Mouse (Mus musculus): ENCODE measurements around the gene Atxn7. TPM values are rescaled to one million over a fixed set of nuclear protein-coding genes. Genes with fewer than 3 reads are reported as not detected.

Gene Atxn7
- polyA plus RNA-seq, 1 experiment from 2014 or later, result 3.5 TPM

DNA sequence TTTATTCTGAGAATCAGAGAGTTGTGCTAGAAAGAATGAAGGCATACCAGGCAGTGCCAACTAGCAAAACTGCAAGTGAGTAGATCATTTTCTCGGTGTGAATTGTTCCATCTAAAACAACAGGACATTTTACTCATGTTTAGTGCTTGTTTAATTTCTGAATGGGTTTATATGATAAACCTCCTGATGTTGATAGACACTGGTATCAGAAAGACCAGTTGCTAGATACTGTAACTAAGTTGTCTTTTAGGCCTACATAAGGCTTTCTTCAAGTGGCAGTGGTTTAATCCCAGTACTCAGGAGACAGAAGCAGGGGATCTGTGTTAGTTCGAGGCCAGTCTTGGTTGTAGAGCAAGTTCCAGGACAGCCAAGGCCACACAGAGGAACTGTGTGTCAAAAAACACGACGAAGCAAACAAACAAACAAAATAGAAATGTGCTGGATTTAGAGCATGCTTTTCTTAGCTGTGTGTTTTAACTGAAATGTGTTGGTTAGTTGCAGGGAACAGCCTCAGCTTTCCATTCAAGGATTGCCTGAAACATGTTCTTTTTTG, 125.5 kb downstream of the Atxn7 start:
- 83% methylated on average over 4 of the region's 4 CpGs for WGBS
- H3K4me3 ChIP-seq (ENCODE audit: low read depth, low read length), result no peak overlapping the region
- H3K4me2 ChIP-seq (ENCODE audit: low read length), result no peak overlapping the region
- DNase-seq (ENCODE audit: low spot score) (no peak), ATAC-seq (no peak)
- H3K36me3 ChIP-seq (ENCODE audit: control insufficient read depth, insufficient read depth, low read length), result peaks cover 27% of the 10 kb centered on the region
- no peak overlapping the region for H3K9ac ChIP-seq (ENCODE audit: low read length)
- H3K27ac ChIP-seq (ENCODE audit: low read depth, low read length), result no peak overlapping the region
- H3K4me1 ChIP-seq (ENCODE audit: control insufficient read depth, insufficient read depth, low read length), result no peaks in the 10 kb centered on the region
- no peaks in the 10 kb centered on the region for H3K27me3 ChIP-seq (replicated peaks; ENCODE audit: control insufficient read depth, insufficient read depth, low read length)
- no peaks in the 10 kb centered on the region for H3K9me3 ChIP-seq (replicated peaks; ENCODE audit: control insufficient read depth, low read length)

DNA sequence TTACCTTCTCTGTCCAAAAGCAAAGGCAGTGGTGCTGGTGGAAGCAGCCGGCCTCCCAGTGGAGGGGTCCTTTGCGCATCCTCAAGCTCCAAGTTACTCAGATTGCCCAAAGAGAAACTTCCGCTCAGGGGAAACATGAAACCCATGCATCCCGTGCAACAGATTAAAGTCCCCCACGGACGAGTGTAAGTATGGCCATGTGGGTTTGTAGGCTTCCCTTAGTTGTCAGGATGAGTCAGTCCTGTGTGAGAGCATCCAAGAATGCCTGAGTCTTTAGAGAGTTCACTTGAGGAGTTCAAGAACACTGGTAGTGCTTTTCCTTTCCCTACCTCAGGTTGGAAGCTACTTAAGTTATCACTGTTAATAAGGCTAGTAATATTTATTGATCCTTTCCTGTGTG, 126.1 kb downstream of the Atxn7 start:
- Histone ChIP-seq H3K27ac (ENCODE audit: low read depth, low read length) (no peak overlapping the region), H3K4me3 (ENCODE audit: low read depth, low read length) (no peak overlapping the region), H3K27me3 (replicated peaks; ENCODE audit: control insufficient read depth, insufficient read depth, low read length) (no peaks in the 10 kb centered on the region), H3K9me3 (replicated peaks; ENCODE audit: control insufficient read depth, low read length) (no peaks in the 10 kb centered on the region), H3K4me2 (ENCODE audit: low read length) (no peak overlapping the region), H3K4me1 (ENCODE audit: control insufficient read depth, insufficient read depth, low read length) (no peaks in the 10 kb centered on the region), H3K36me3 (ENCODE audit: control insufficient read depth, insufficient read depth, low read length) (peaks cover 29% of the 10 kb centered on the region), H3K9ac (ENCODE audit: low read length) (no peak overlapping the region)
- ATAC-seq (no peak), DNase-seq (ENCODE audit: low spot score) (no peak)
- 92% methylated on average over 6 of the region's 6 CpGs for WGBS

- H3K27ac ChIP-seq (ENCODE audit: low read depth, low read length), result no peak overlapping the region
Measured at GRCm38 (mm10) chr14:14088016-14088791, 127.0 kb downstream of the Atxn7 start.

DNA sequence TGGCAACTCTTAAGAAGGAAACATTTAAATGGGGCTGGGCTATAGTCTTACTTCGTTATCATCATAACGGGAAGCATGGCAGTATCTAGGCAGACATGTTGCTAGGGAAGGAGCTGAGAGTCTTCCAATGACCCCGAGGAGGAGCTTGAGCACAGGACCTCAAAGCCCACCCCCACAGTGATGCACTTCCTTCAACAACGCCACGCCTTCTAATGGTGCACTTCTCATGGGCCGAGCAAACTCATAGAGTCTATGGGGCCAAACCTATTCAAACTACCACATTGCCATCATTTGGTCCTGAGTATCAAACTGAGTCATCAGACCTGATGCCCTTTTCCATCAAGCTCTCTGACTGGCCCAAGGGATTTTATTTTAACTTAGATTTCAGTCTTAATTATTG, 129.3 kb downstream of the Atxn7 start:
- Histone ChIP-seq H3K9me3 (replicated peaks; ENCODE audit: control insufficient read depth, low read length) (no peaks in the 10 kb centered on the region), H3K27ac (ENCODE audit: low read depth, low read length) (no peak overlapping the region), H3K4me1 (ENCODE audit: control insufficient read depth, insufficient read depth, low read length) (no peaks in the 10 kb centered on the region), H3K4me3 (ENCODE audit: low read depth, low read length) (no peak overlapping the region), H3K4me2 (ENCODE audit: low read length) (no peak overlapping the region), H3K9ac (ENCODE audit: low read length) (no peak overlapping the region), H3K27me3 (replicated peaks; ENCODE audit: control insufficient read depth, insufficient read depth, low read length) (no peaks in the 10 kb centered on the region), H3K36me3 (ENCODE audit: control insufficient read depth, insufficient read depth, low read length) (peaks cover 35% of the 10 kb centered on the region)
- no peak for ATAC-seq
- no peak for DNase-seq (ENCODE audit: low spot score)
- 92% methylated on average over 6 of the region's 6 CpGs for WGBS

More at GRCm38 (mm10) chr14:14088016-14088791, 127.0 kb downstream of the Atxn7 start:
- no peaks in the 10 kb centered on the region for H3K4me1 ChIP-seq (ENCODE audit: control insufficient read depth, insufficient read depth, low read length)
- no peak overlapping the region for H3K9ac ChIP-seq (ENCODE audit: low read length)
- H3K27me3 ChIP-seq (replicated peaks; ENCODE audit: control insufficient read depth, insufficient read depth, low read length), result no peaks in the 10 kb centered on the region
- H3K36me3 ChIP-seq (ENCODE audit: control insufficient read depth, insufficient read depth, low read length), result peaks cover 33% of the 10 kb centered on the region
- WGBS, result 91% methylated on average over 9 of the region's 9 CpGs
- DNase-seq (ENCODE audit: low spot score) (no peak), ATAC-seq (no peak)
- no peaks in the 10 kb centered on the region for H3K9me3 ChIP-seq (replicated peaks; ENCODE audit: control insufficient read depth, low read length)
- no peak overlapping the region for H3K4me2 ChIP-seq (ENCODE audit: low read length)
- no peak overlapping the region for H3K4me3 ChIP-seq (ENCODE audit: low read depth, low read length)

DNA sequence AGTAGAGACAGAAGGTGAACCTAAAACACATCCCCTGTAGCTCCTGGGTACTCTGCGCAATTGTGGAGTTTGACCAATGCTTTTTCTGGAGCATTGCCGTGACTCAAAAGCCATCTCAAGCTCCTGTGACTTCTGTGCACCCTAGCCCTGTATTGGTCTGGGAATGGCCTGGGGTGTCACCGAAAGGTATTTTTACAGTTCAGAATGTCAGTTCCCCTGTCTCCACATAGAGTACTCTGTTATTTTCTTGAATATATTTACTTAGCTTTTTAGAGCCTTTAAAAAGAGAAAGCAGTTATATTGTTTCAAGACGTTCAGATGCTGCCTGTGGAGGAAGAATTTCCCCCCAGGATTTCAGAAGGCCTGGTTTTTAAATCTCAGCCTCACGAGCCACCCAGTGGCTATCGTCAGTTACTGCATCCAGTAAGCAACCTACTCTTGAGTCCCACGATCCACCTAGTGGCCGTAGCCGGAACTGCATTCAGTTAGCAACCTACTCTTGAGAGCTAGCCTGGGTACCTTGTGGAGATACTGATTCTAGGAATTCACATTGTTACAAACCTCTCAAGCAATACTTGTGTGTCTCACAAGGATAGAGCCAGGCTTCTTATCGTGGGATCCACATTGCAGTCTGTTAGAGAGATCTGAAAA, 137.2 kb downstream of the Atxn7 start:
- DNase-seq (ENCODE audit: low spot score), result peak; percentile 96
- no peak overlapping the region for H3K27ac ChIP-seq (ENCODE audit: low read depth, low read length)
- H3K36me3 ChIP-seq (ENCODE audit: control insufficient read depth, insufficient read depth, low read length), result peaks cover 42% of the 10 kb centered on the region
- 27% methylated on average over 10 of the region's 10 CpGs for WGBS
- H3K4me3 ChIP-seq (ENCODE audit: low read depth, low read length), result no peak overlapping the region
- H3K9me3 ChIP-seq (replicated peaks; ENCODE audit: control insufficient read depth, low read length), result no peaks in the 10 kb centered on the region
- no peaks in the 10 kb centered on the region for H3K4me1 ChIP-seq (ENCODE audit: control insufficient read depth, insufficient read depth, low read length)
- no peak overlapping the region for H3K4me2 ChIP-seq (ENCODE audit: low read length)
- H3K27me3 ChIP-seq (replicated peaks; ENCODE audit: control insufficient read depth, insufficient read depth, low read length), result no peaks in the 10 kb centered on the region
- H3K9ac ChIP-seq (ENCODE audit: low read length), result no peak overlapping the region
- ATAC-seq, result peak; percentile 84

- no peaks in the 10 kb centered on the region for H3K27me3 ChIP-seq (replicated peaks; ENCODE audit: control insufficient read depth, insufficient read depth, low read length)
- DNase-seq (ENCODE audit: low spot score), result no peak
- H3K27ac ChIP-seq (ENCODE audit: low read depth, low read length), result no peak overlapping the region
- WGBS, result 91% methylated on average over 8 of the region's 8 CpGs
- no peak for ATAC-seq
- H3K4me1 ChIP-seq (ENCODE audit: control insufficient read depth, insufficient read depth, low read length), result no peaks in the 10 kb centered on the region
- no peak overlapping the region for H3K9ac ChIP-seq (ENCODE audit: low read length)
- H3K36me3 ChIP-seq (ENCODE audit: control insufficient read depth, insufficient read depth, low read length), result peaks cover 40% of the 10 kb centered on the region
- H3K4me2 ChIP-seq (ENCODE audit: low read length), result no peak overlapping the region
- no peak overlapping the region for H3K4me3 ChIP-seq (ENCODE audit: low read depth, low read length)
- H3K9me3 ChIP-seq (replicated peaks; ENCODE audit: control insufficient read depth, low read length), result no peaks in the 10 kb centered on the region
Measured at GRCm38 (mm10) chr14:14100773-14101280, 139.6 kb downstream of the Atxn7 start.

- Histone ChIP-seq H3K9me3 (replicated peaks; ENCODE audit: control insufficient read depth, low read length) (no peaks in the 10 kb centered on the region), H3K4me2 (ENCODE audit: low read length) (no peak overlapping the region), H3K4me1 (ENCODE audit: control insufficient read depth, insufficient read depth, low read length) (no peaks in the 10 kb centered on the region), H3K27ac (ENCODE audit: low read depth, low read length) (no peak overlapping the region), H3K27me3 (replicated peaks; ENCODE audit: control insufficient read depth, insufficient read depth, low read length) (no peaks in the 10 kb centered on the region), H3K36me3 (ENCODE audit: control insufficient read depth, insufficient read depth, low read length) (peaks cover 36% of the 10 kb centered on the region), H3K4me3 (ENCODE audit: low read depth, low read length) (no peak overlapping the region), H3K9ac (ENCODE audit: low read length) (no peak overlapping the region)
- no peak for DNase-seq (ENCODE audit: low spot score)
- 93% methylated on average over 9 of the region's 9 CpGs for WGBS
- ATAC-seq, result no peak
Measured at GRCm38 (mm10) chr14:14101296-14101695, 140.1 kb downstream of the Atxn7 start.

DNA sequence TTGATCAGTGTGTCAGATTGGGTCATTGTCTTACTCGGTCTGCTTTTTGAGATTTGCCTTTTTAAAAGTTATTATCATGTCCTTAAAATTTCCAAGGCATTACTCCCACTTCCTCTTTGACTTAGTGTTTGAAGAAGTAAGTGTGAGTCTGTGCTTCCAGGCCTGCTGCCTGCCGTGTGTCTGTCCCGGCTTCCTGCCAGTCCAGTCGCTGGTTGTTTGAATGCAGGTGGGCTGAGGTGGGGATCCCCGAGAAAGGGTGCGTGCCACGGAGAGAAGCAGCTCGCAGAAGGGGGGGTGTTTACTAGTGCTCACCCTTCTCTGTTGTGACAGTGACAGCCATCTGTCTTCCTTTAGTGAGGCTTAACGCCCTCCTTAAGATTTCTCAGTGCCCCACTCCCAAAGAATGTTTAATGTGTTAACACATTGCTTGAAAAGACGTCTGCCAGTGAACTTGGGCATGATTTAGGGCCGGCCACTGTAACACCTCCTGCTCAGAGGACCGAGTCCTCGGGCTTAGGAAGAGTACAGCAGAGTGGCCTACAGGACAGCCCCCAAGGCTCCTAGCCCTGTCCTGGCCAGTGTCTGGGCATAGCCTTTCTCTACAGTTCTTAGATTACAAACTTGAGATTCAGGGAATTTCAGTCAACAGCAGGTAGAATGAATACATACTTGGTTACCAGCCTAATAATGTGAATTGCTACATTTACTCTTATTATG, 143.1 kb downstream of the Atxn7 start:
- Histone ChIP-seq H3K4me3 (ENCODE audit: low read depth, low read length) (no peak overlapping the region), H3K4me1 (ENCODE audit: control insufficient read depth, insufficient read depth, low read length) (no peaks in the 10 kb centered on the region), H3K27me3 (replicated peaks; ENCODE audit: control insufficient read depth, insufficient read depth, low read length) (no peaks in the 10 kb centered on the region), H3K9me3 (replicated peaks; ENCODE audit: control insufficient read depth, low read length) (no peaks in the 10 kb centered on the region), H3K9ac (ENCODE audit: low read length) (no peak overlapping the region), H3K27ac (ENCODE audit: low read depth, low read length) (no peak overlapping the region; the same call in 1 of the 2 replicates), H3K36me3 (ENCODE audit: control insufficient read depth, insufficient read depth, low read length) (peaks cover 46% of the 10 kb centered on the region), H3K4me2 (ENCODE audit: low read length) (no peak overlapping the region)
- ATAC-seq (peak; percentile 80), DNase-seq (ENCODE audit: low spot score) (peak; percentile 42)
- WGBS, result 71% methylated on average over 13 of the region's 13 CpGs

All from forebrain, embryonic 14.5 days (tissue).